Mouse (Mus musculus): Measurements from ENCODE around the gene Alpl.

GRCm38 (mm10) chr4:137766365-137766764 lies 29.8 kb downstream of the Alpl start:
- TF ChIP-seq POLR2A (IDR thresholded peaks at IDR 0.05; ENCODE audit: borderline replicate concordance, extremely low read depth, insufficient read depth, insufficient read length, poor library complexity, severe bottlenecking) (no peak), CTCF (IDR thresholded peaks at IDR 0.05; ENCODE audit: borderline replicate concordance, extremely low read depth, insufficient read depth, insufficient read length) (no peak)
